Mouse (Mus musculus): Measurements from ENCODE around the gene Ddx28. TPM values are rescaled to one million over a fixed set of nuclear protein-coding genes. Genes with fewer than 3 reads are reported as not detected.
"Not testable (repeated sequence)": the region's sequence is repeated elsewhere in the genome, so short reads cannot be mapped to it uniquely, and the experiment has no call there.

Ddx28 gene
- polyA plus RNA-seq, 1 experiment from 2014 or later = 18.9 TPM

GRCm38 (mm10) chr8:106046872-106047559 lies 35.3 kb upstream of the Ddx28 start:
- Histone ChIP-seq H3K27ac (no peak overlapping the region), H3K4me2 (no peak overlapping the region), H3K9ac (no peak overlapping the region), H3K4me3 (replicated peaks) (no peak overlapping the region), H3K4me1 (no peaks in the 10 kb centered on the region; the same call in 1 of the 2 replicates), H3K27me3 (no peaks in the 10 kb centered on the region), H3K36me3 (peaks cover 29% of the 10 kb centered on the region), H3K9me3 (replicated peaks) (no peaks in the 10 kb centered on the region)
- WGBS = 95% methylated on average over 11 of the region's 11 CpGs
- ATAC-seq (replicated peaks; ENCODE audit: low FRiP score) = no peak

GRCm38 (mm10) chr8:106044151-106044550 lies 32.5 kb upstream of the Ddx28 start:
- no peak overlapping the region for H3K9ac ChIP-seq
- H3K27ac ChIP-seq = 0 out of 2 replicates have a peak overlapping the region, but pooled peaks have one; percentile 18
- peaks cover 12% of the 10 kb centered on the region; the same call in 1 of the 2 replicates for H3K36me3 ChIP-seq
- ATAC-seq (replicated peaks; ENCODE audit: low FRiP score) = 0 out of 2 replicates have a peak, but pooled peaks have one; percentile 33
- no peaks in the 10 kb centered on the region for H3K27me3 ChIP-seq
- 37% methylated on average over 3 of the region's 3 CpGs for WGBS
- no peak overlapping the region for H3K4me3 ChIP-seq (replicated peaks)
- no peak overlapping the region for H3K4me2 ChIP-seq
- H3K9me3 ChIP-seq (replicated peaks) = no peaks in the 10 kb centered on the region
- no peaks in the 10 kb centered on the region; the same call in 1 of the 2 replicates for H3K4me1 ChIP-seq

GRCm38 (mm10) chr8:106043055-106043454 lies 31.4 kb upstream of the Ddx28 start:
- Histone ChIP-seq H3K4me3 (replicated peaks) (no peak overlapping the region), H3K9ac (no peak overlapping the region), H3K4me2 (no peak overlapping the region), H3K36me3 (peaks cover 7% of the 10 kb centered on the region; the same call in 1 of the 2 replicates), H3K27me3 (no peaks in the 10 kb centered on the region), H3K27ac (no peak overlapping the region), H3K9me3 (replicated peaks) (no peaks in the 10 kb centered on the region), H3K4me1 (no peaks in the 10 kb centered on the region; the same call in 1 of the 2 replicates)
- WGBS = 70% methylated on average over 2 of the region's 2 CpGs
- no peak for ATAC-seq (replicated peaks; ENCODE audit: low FRiP score)

- WGBS = 80% methylated on average over 4 of the region's 4 CpGs
- no peak overlapping the region for H3K27ac ChIP-seq
- H3K9ac ChIP-seq = no peak overlapping the region
- no peak for ATAC-seq (replicated peaks; ENCODE audit: low FRiP score)
- no peaks in the 10 kb centered on the region for H3K27me3 ChIP-seq
- no peak overlapping the region for H3K4me3 ChIP-seq (replicated peaks)
- no peak overlapping the region for H3K4me2 ChIP-seq
- peaks cover 16% of the 10 kb centered on the region; the same call in 1 of the 2 replicates for H3K36me3 ChIP-seq
- no peaks in the 10 kb centered on the region; the same call in 1 of the 2 replicates for H3K4me1 ChIP-seq
- no peaks in the 10 kb centered on the region for H3K9me3 ChIP-seq (replicated peaks)
Measured at GRCm38 (mm10) chr8:106040218-106040617, 28.5 kb upstream of the Ddx28 start.

GRCm38 (mm10) chr8:106039605-106040004 lies 27.9 kb upstream of the Ddx28 start:
- H3K27me3 ChIP-seq = no peaks in the 10 kb centered on the region
- H3K4me2 ChIP-seq = no peak overlapping the region
- no peak overlapping the region for H3K9ac ChIP-seq
- H3K4me1 ChIP-seq = no peaks in the 10 kb centered on the region; the same call in 1 of the 2 replicates
- no peaks in the 10 kb centered on the region for H3K9me3 ChIP-seq (replicated peaks)
- no peak for ATAC-seq (replicated peaks; ENCODE audit: low FRiP score)
- WGBS = 77% methylated on average over 4 of the region's 4 CpGs
- no peak overlapping the region for H3K4me3 ChIP-seq (replicated peaks)
- H3K27ac ChIP-seq = no peak overlapping the region
- peaks cover 16% of the 10 kb centered on the region; the same call in 1 of the 2 replicates for H3K36me3 ChIP-seq

GRCm38 (mm10) chr8:106038721-106039120 lies 27.0 kb upstream of the Ddx28 start:
- Histone ChIP-seq H3K4me1 (no peaks in the 10 kb centered on the region), H3K36me3 (0 out of 2 replicates have a peak, but pooled peaks cover 16% of the 10 kb centered on the region), H3K4me3 (replicated peaks) (no peak overlapping the region), H3K9me3 (replicated peaks) (no peaks in the 10 kb centered on the region), H3K4me2 (no peak overlapping the region), H3K9ac (no peak overlapping the region), H3K27me3 (no peaks in the 10 kb centered on the region), H3K27ac (no peak overlapping the region)
- 91% methylated on average over 10 of the region's 10 CpGs for WGBS
- no peak for ATAC-seq (replicated peaks; ENCODE audit: low FRiP score)

- H3K27me3 ChIP-seq = no peaks in the 10 kb centered on the region
- no peak for ATAC-seq (replicated peaks; ENCODE audit: low FRiP score)
Measured at GRCm38 (mm10) chr8:106022483-106022882, 10.8 kb upstream of the Ddx28 start.

GRCm38 (mm10) chr8:106018039-106018438 lies 6.4 kb upstream of the Ddx28 start:
- no peak overlapping the region for H3K4me2 ChIP-seq
- H3K36me3 ChIP-seq = peaks cover 35% of the 10 kb centered on the region
- H3K9ac ChIP-seq = no peak overlapping the region
- H3K27ac ChIP-seq = no peak overlapping the region
- no peaks in the 10 kb centered on the region for H3K9me3 ChIP-seq (replicated peaks)
- H3K4me1 ChIP-seq = no peaks in the 10 kb centered on the region
- ATAC-seq (replicated peaks; ENCODE audit: low FRiP score) = no peak
- no peak overlapping the region for H3K4me3 ChIP-seq (replicated peaks)
- no peaks in the 10 kb centered on the region for H3K27me3 ChIP-seq
- 90% methylated on average over 3 of the region's 3 CpGs for WGBS

More at GRCm38 (mm10) chr8:106022483-106022882, 10.8 kb upstream of the Ddx28 start:
- no peak overlapping the region for H3K4me3 ChIP-seq (replicated peaks)
- H3K9ac ChIP-seq = no peak overlapping the region
- H3K4me2 ChIP-seq = no peak overlapping the region
- H3K36me3 ChIP-seq = peaks cover 41% of the 10 kb centered on the region
- no peaks in the 10 kb centered on the region for H3K9me3 ChIP-seq (replicated peaks)
- no peak overlapping the region for H3K27ac ChIP-seq
- no peaks in the 10 kb centered on the region for H3K4me1 ChIP-seq

GRCm38 (mm10) chr8:106017130-106017529 lies 5.4 kb upstream of the Ddx28 start:
- Histone ChIP-seq H3K9ac (no peak overlapping the region), H3K4me3 (replicated peaks) (no peak overlapping the region), H3K9me3 (replicated peaks) (no peaks in the 10 kb centered on the region), H3K4me1 (peaks cover 1% of the 10 kb centered on the region), H3K27ac (no peak overlapping the region), H3K27me3 (no peaks in the 10 kb centered on the region), H3K36me3 (peaks cover 35% of the 10 kb centered on the region), H3K4me2 (no peak overlapping the region)
- no peak for ATAC-seq (replicated peaks; ENCODE audit: low FRiP score)
- WGBS = 87% methylated on average over 7 of the region's 7 CpGs

GRCm38 (mm10) chr8:106016284-106016683 lies 4.6 kb upstream of the Ddx28 start:
- no peak for ATAC-seq (replicated peaks; ENCODE audit: low FRiP score)
- 92% methylated on average over 6 of the region's 6 CpGs for WGBS
- H3K27me3 ChIP-seq = no peaks in the 10 kb centered on the region

GRCm38 (mm10) chr8:106012203-106012602 lies 521 bp upstream of the Ddx28 start:
- not testable (repeated sequence) for H3K9me3 ChIP-seq (replicated peaks)
- peak overlapping the region; percentile 85; the same call in 1 of the 2 replicates for H3K9ac ChIP-seq
- H3K4me2 ChIP-seq = peak overlapping the region; percentile 96

More at GRCm38 (mm10) chr8:106016284-106016683, 4.6 kb upstream of the Ddx28 start:
- Histone ChIP-seq H3K9ac (no peak overlapping the region), H3K4me1 (peaks cover 6% of the 10 kb centered on the region), H3K27ac (no peak overlapping the region), H3K9me3 (replicated peaks) (no peaks in the 10 kb centered on the region), H3K4me2 (no peak overlapping the region), H3K36me3 (peaks cover 35% of the 10 kb centered on the region), H3K4me3 (replicated peaks) (no peak overlapping the region)

GRCm38 (mm10) chr8:106010748-106011642 lies 687 bp downstream of the Ddx28 start:
- ATAC-seq (replicated peaks; ENCODE audit: low FRiP score) = peak; percentile 95
- Histone ChIP-seq H3K27ac (peak overlapping the region; percentile 78), H3K4me3 (replicated peaks) (peak overlapping the region; percentile 88), H3K9me3 (replicated peaks) (no peaks in the 10 kb centered on the region), H3K4me2 (peak overlapping the region; percentile 96), H3K4me1 (peaks cover 19% of the 10 kb centered on the region), H3K9ac (peak overlapping the region; percentile 85), H3K36me3 (peaks cover 10% of the 10 kb centered on the region), H3K27me3 (no peaks in the 10 kb centered on the region)
- WGBS = under 1% methylated on average over 74 of the region's 74 CpGs

More at GRCm38 (mm10) chr8:106012203-106012602, 521 bp upstream of the Ddx28 start:
- not testable (repeated sequence) for ATAC-seq (replicated peaks; ENCODE audit: low FRiP score); H3K27ac ChIP-seq; H3K27me3 ChIP-seq
- Histone ChIP-seq H3K36me3 (peaks cover 19% of the 10 kb centered on the region), H3K4me1 (peaks cover 19% of the 10 kb centered on the region), H3K4me3 (replicated peaks) (peak overlapping the region; percentile 88)
- WGBS = 80% methylated on average over 8 of the region's 8 CpGs
